Mouse (Mus musculus): ENCODE measurements around the gene Pnpla8. TPM values are rescaled to one million over a fixed set of nuclear protein-coding genes. Genes with fewer than 3 reads are reported as not detected.

Gene Pnpla8
- polyA plus RNA-seq, 1 experiment = 354 TPM

DNA sequence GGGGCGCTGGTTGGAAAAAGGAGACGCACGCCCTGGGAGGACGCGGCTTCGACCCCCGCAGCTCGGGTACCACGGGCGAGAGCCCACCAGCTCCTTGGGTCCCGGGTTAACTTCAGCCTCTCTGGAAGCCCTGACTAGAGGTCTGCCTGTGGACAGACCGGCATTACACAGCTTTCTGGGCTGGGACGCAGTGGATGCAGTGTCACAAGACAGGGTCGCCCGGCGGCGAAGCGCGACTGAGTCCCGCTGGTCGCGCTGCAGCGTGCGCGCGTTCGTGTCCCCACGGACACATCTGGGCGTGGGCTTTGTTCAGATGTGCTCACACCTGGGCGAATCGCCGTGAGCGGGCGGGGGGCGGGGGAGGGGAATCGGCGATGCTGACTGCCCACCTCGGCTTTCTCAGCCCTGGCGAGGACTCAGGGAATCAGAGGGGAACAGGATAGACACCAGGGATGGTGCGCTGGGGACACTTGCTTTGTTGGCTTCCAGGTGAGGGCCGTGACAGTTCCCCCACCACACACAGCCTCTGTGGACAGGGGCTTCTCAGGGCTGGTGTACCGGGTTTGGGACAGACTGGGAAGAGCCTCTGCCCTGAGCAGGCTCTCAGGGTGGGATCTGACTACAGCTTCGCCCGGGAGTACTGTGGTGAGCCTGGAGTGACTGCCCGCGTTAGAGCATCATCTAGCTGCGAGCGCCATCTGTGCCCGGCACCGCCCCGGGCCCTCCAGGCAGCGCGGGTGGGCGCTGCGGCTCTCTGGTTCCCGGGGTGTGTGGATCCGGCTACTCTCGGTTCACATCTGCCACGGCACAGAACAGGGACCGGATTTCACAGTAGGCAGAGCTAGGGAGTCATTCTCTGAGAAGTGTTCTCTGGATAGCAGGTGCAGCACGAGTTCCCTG is 108.4 kb downstream of the Pnpla8 start:
- H3K4me1 ChIP-seq (ENCODE audit: control insufficient read depth, insufficient read depth, low read length) = peaks cover 3% of the 10 kb centered on the region
- TF ChIP-seq POLR2A (IDR thresholded peaks at IDR 0.05; ENCODE audit: insufficient read depth, low read depth, low read length) = no peak
- no peak for TF ChIP-seq CTCF (IDR thresholded peaks at IDR 0.05; ENCODE audit: insufficient read depth, low read depth, low read length)
- under 1% methylated on average over 61 of the region's 61 CpGs for WGBS
- peak overlapping the region; percentile 88 for H3K27ac ChIP-seq (ENCODE audit: insufficient read depth, low read depth, low read length)
- peak overlapping the region; percentile 85 for H3K4me3 ChIP-seq (ENCODE audit: insufficient read depth, low read depth, low read length)

GRCm38 (mm10) chr12:44330216-44330719 is 109.1 kb downstream of the Pnpla8 start:
- peak overlapping the region; percentile 88 for H3K27ac ChIP-seq (ENCODE audit: insufficient read depth, low read depth, low read length)
- peak overlapping the region; percentile 85 for H3K4me3 ChIP-seq (ENCODE audit: insufficient read depth, low read depth, low read length)
- TF ChIP-seq CTCF (IDR thresholded peaks at IDR 0.05; ENCODE audit: insufficient read depth, low read depth, low read length) = no peak
- TF ChIP-seq POLR2A (IDR thresholded peaks at IDR 0.05; ENCODE audit: insufficient read depth, low read depth, low read length) = no peak
- 2% methylated on average over 9 of the region's 9 CpGs for WGBS
- H3K4me1 ChIP-seq (ENCODE audit: control insufficient read depth, insufficient read depth, low read length) = peaks cover 3% of the 10 kb centered on the region

- Histone ChIP-seq H3K4me1 (ENCODE audit: control insufficient read depth, insufficient read depth, low read length) (peaks cover 5% of the 10 kb centered on the region), H3K4me3 (ENCODE audit: insufficient read depth, low read depth, low read length) (no peak overlapping the region), H3K27ac (ENCODE audit: insufficient read depth, low read depth, low read length) (no peak overlapping the region)
- 75% methylated on average over 2 of the region's 2 CpGs for WGBS
- TF ChIP-seq POLR2A (IDR thresholded peaks at IDR 0.05; ENCODE audit: insufficient read depth, low read depth, low read length) (no peak), CTCF (IDR thresholded peaks at IDR 0.05; ENCODE audit: insufficient read depth, low read depth, low read length) (no peak)
Measured at GRCm38 (mm10) chr12:44337136-44337640, 116.0 kb downstream of the Pnpla8 start.

DNA sequence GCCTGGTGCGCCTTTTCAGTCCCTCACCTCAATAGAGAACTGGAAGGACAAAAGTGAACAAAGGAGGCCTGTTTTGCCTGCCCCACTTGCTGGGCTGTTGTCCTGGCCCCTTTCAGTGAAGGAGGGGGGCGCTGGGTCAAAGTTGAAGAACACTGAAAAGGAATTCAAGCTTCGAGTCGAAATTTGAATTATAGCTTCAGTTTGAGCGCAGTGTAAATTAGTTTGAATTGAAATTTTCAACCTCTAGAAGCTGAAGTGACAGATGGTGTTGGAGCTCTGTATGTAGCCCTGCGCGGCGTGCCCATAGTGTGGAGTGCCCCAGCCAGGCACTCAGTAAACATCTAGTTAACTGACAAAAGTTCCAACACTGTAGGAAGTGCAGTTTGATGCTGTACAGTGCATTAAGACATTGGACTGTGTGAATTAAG is 117.0 kb downstream of the Pnpla8 start:
- Histone ChIP-seq H3K4me3 (ENCODE audit: insufficient read depth, low read depth, low read length) (no peak overlapping the region), H3K27ac (ENCODE audit: insufficient read depth, low read depth, low read length) (peak overlapping the region; percentile 83; the same call in 1 of the 2 replicates), H3K4me1 (ENCODE audit: control insufficient read depth, insufficient read depth, low read length) (peaks cover 5% of the 10 kb centered on the region; the same call in 1 of the 2 replicates)
- TF ChIP-seq CTCF (IDR thresholded peaks at IDR 0.05; ENCODE audit: insufficient read depth, low read depth, low read length) (no peak), POLR2A (IDR thresholded peaks at IDR 0.05; ENCODE audit: insufficient read depth, low read depth, low read length) (no peak)
- WGBS = 36% methylated on average over 8 of the region's 8 CpGs

- Histone ChIP-seq H3K27ac (ENCODE audit: insufficient read depth, low read depth, low read length) (no peak overlapping the region), H3K4me1 (ENCODE audit: control insufficient read depth, insufficient read depth, low read length) (peaks cover 3% of the 10 kb centered on the region), H3K4me3 (ENCODE audit: insufficient read depth, low read depth, low read length) (no peak overlapping the region)
- TF ChIP-seq CTCF (IDR thresholded peaks at IDR 0.05; ENCODE audit: insufficient read depth, low read depth, low read length) (no peak), POLR2A (IDR thresholded peaks at IDR 0.05; ENCODE audit: insufficient read depth, low read depth, low read length) (no peak)
- 66% methylated on average over 6 of the region's 6 CpGs for whole genome bisulfite sequencing
Measured at GRCm38 (mm10) chr12:44344075-44344474, 122.9 kb downstream of the Pnpla8 start.

DNA sequence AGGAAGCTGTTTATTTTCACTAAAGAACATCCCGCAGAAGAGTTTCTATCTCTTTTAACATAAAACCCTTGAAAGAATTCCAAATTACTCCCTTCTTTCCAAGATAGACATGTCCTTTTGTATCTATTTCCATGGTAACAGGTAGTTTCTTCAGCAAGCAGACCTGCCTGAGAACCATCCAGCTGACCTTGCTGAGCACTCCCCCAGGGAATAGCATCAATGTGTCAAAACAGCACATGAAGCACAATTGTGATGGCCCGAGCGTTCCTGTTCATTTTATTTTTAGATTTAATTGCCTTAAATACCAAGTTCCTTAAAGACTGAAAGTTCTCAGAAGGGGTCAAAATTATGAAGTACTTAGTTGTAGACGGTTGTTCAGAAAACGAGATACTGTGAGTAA is 124.1 kb downstream of the Pnpla8 start:
- 24% methylated on average over 5 of the region's 5 CpGs for WGBS
- peak overlapping the region; percentile 21; the same call in 1 of the 2 replicates for H3K27ac ChIP-seq (ENCODE audit: insufficient read depth, low read depth, low read length)

GRCm38 (mm10) chr12:44346143-44346542 is 125.0 kb downstream of the Pnpla8 start:
- Histone ChIP-seq H3K4me3 (ENCODE audit: insufficient read depth, low read depth, low read length) (no peak overlapping the region), H3K4me1 (ENCODE audit: control insufficient read depth, insufficient read depth, low read length) (peaks cover 3% of the 10 kb centered on the region), H3K27ac (ENCODE audit: insufficient read depth, low read depth, low read length) (no peak overlapping the region)
- TF ChIP-seq CTCF (IDR thresholded peaks at IDR 0.05; ENCODE audit: insufficient read depth, low read depth, low read length) = no peak
- TF ChIP-seq POLR2A (IDR thresholded peaks at IDR 0.05; ENCODE audit: insufficient read depth, low read depth, low read length) = no peak
- 44% methylated on average over 3 of the region's 3 CpGs for WGBS

More for the DNA sequence above, 124.1 kb downstream of the Pnpla8 start:
- TF ChIP-seq POLR2A (IDR thresholded peaks at IDR 0.05; ENCODE audit: insufficient read depth, low read depth, low read length) (no peak), CTCF (IDR thresholded peaks at IDR 0.05; ENCODE audit: insufficient read depth, low read depth, low read length) (no peak)
- Histone ChIP-seq H3K4me3 (ENCODE audit: insufficient read depth, low read depth, low read length) (no peak overlapping the region), H3K4me1 (ENCODE audit: control insufficient read depth, insufficient read depth, low read length) (peaks cover 3% of the 10 kb centered on the region)

DNA sequence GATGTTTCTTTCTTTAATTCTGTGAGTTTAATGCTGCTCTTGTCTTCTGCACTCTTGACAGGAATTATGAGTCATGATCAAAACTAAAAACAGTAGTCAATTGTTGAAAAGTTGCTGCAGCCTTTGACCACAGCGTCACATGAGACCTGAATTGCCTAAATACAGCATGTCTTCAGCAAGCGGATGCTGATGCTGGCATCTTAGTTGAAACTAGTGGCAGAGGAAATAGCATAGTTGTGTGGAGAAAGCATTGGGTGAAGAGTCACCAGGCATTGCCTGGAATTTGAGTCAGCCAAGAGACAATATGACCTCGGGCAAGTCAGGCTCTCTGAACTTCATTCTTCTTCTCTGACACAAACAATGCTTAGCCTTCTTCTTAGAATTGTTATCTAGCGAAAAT is 133.9 kb downstream of the Pnpla8 start:
- no peak overlapping the region for H3K4me3 ChIP-seq (ENCODE audit: insufficient read depth, low read depth, low read length)
- 71% methylated on average over 4 of the region's 4 CpGs for WGBS
- H3K4me1 ChIP-seq (ENCODE audit: control insufficient read depth, insufficient read depth, low read length) = no peaks in the 10 kb centered on the region
- H3K27ac ChIP-seq (ENCODE audit: insufficient read depth, low read depth, low read length) = no peak overlapping the region
- TF ChIP-seq CTCF (IDR thresholded peaks at IDR 0.05; ENCODE audit: insufficient read depth, low read depth, low read length) (no peak), POLR2A (IDR thresholded peaks at IDR 0.05; ENCODE audit: insufficient read depth, low read depth, low read length) (no peak)

DNA sequence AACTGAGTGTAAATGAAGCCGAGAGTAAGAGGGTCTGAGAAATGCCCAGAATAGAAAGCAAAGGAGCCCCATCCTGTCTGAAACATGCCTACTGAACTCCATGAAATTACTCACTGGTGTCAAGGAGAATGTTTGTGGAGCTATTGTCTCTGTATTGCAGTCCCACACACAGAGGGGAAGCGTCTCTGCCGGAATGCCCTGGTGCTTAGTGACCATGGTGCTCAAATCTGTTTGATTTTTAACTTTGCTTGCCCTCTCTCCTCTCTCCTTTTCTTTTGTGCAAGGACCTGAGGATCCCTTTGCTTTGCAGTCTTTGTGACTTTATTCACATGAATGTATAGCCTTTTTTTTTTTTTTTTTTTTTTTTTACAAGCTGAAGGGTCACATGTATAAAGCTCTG is 136.3 kb downstream of the Pnpla8 start:
- WGBS = 27% methylated on average over 3 of the region's 3 CpGs
- H3K4me3 ChIP-seq (ENCODE audit: insufficient read depth, low read depth, low read length) = no peak overlapping the region
- no peaks in the 10 kb centered on the region for H3K4me1 ChIP-seq (ENCODE audit: control insufficient read depth, insufficient read depth, low read length)
- H3K27ac ChIP-seq (ENCODE audit: insufficient read depth, low read depth, low read length) = no peak overlapping the region
- TF ChIP-seq POLR2A (IDR thresholded peaks at IDR 0.05; ENCODE audit: insufficient read depth, low read depth, low read length) = no peak

All from olfactory bulb, adult 2 months (tissue).